Mouse (Mus musculus): ENCODE data around the gene Arl1. TPM values are rescaled to one million over a fixed set of nuclear protein-coding genes. Genes with fewer than 3 reads are reported as not detected.
"Not testable (repeated sequence)": the region's sequence is repeated elsewhere in the genome, so short reads cannot be mapped to it uniquely, and the experiment has no call there.

Arl1 gene
- 79.0 and 115 TPM in 2 replicates for total RNA-seq (2017)

DNA sequence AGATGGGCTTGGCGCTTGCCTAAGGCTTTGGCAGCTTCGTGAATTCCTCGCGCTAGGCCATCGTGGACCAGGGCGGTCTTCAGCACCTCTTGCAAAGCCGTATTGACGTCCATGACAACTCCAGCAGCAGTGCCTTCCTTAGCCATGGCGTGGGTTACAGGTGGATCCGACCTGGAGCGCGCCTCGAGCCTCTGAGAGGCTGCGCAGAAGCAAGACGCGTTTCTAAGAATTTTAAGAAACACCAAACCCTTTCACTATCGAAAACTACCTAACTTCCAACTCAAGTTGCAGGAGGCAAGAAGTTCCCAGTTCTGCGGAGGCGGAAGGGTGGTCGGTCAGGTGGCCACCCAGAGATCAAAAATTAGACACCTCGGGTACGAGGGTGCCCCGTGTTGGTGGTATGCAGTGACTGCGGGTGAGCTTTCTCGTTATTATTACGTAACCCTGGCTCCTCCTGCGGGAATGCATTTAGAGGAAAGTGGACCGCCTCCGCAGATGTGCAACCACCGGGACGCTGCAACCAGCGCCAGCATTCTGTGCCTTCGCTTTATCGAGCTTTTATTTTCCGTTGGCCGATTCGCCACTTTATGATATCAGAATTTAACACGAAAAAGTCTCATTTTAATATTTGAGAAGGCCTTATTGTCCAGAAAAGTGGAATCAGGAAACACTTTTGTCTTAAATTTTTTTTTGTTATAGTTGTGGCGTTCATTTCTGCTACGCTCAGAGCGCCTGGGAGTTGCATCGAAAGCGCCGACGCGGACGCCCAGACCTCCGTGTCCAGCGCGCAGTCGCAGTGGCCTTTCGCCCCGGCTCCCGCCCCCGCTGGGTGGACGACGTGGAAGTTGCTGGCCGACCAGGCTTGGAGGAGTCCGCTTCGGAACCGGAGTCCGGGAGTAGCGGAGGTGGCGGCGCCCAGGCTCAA lies at the start of gene Arl1:
TSS of gene Arl1 (plus strand) at position 288 of the 925 bp plus-strand sequence.
- ATAC-seq (replicated peaks in 1 of 2; ENCODE audit: insufficient read depth in 1 of 2, low FRiP score in 2 of 2, low TSS enrichment in 1 of 2, low read depth in 1 of 2, poor library complexity in 2 of 2, severe bottlenecking in 2 of 2): peak; percentile 85 to 88

DNA sequence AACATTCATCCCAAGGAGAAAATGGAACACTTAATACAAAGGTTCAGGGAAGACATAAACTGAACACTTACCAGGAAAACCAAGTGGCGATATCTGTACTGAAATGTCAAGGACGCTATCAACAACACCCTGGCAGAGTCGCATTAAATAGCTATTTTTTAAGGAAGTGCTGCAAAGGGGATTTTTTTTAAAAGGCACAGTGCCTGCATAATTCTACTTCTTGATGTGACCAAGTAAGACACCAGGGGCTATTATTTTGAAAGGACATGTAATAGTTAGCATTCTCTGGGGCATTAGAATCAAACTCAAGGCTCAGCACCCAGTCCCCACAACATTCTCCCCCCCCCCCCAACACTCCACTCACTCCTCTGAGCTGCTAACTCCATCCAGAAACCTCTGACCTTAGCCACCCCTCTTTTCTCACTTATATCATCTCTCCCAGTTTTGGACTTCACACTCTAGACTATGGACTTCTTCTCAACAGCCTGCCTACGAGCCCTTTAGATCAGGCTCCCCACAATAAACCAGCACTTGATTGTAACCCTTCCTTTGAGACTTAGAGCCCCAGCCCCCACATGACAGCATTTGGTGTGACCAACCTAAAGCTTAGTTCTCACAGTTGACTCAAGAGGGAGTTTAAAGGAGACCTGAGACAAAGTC lies 47.6 kb upstream of the Arl1 start:
- ATAC-seq (replicated peaks in 1 of 2; ENCODE audit: insufficient read depth in 1 of 2, low FRiP score in 2 of 2, low TSS enrichment in 1 of 2, low read depth in 1 of 2, poor library complexity in 2 of 2, severe bottlenecking in 2 of 2): peak; percentile 49 to 68

DNA sequence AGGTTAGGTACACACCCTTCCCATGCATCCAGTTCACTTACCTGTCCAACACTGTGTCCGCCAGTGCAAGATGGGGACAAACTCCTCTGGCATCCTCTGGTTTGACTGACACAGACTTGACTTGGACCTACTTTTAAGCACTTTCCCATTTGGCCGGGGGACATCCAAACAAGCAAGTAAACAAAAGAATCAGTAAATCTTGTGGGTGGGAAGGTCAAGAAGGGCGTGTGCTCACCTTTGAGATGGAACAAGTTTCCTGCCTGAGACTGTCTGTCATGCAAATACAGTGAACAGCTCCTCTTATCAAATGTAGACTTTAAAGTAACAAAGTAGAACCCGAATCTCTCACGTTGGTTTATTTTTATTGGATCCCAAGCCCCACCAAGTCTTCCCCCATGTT lies 45.7 kb upstream of the Arl1 start, which contains the start of gene Spic:
TSS of gene Spic (minus strand) at position 91 of the 400 bp plus-strand sequence.
- no peak for ATAC-seq (replicated peaks in 1 of 2; ENCODE audit: insufficient read depth in 1 of 2, low FRiP score in 2 of 2, low TSS enrichment in 1 of 2, low read depth in 1 of 2, poor library complexity in 2 of 2, severe bottlenecking in 2 of 2)

DNA sequence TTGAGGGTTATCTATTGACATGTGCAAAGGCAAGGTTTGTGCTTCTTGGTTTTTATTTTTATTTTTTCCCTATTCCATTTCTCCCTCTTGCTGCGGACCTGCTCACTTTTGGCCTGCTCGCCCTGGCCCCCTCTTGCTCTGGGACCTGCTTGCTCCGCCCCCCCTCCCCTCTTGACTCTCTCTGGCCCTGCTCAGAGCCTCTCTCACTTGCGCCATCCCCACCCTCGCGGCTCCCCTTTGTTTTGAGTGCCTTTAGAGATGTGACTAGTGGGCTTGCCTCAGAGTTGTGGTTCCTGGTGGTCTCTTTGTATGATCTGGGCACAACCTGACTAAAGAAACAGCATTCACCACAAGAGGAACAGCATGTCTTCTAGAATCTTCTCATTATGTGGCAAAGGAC lies 29.7 kb upstream of the Arl1 start:
- ATAC-seq (replicated peaks in 1 of 2; ENCODE audit: insufficient read depth in 1 of 2, low FRiP score in 2 of 2, low TSS enrichment in 1 of 2, low read depth in 1 of 2, poor library complexity in 2 of 2, severe bottlenecking in 2 of 2): no peak

DNA sequence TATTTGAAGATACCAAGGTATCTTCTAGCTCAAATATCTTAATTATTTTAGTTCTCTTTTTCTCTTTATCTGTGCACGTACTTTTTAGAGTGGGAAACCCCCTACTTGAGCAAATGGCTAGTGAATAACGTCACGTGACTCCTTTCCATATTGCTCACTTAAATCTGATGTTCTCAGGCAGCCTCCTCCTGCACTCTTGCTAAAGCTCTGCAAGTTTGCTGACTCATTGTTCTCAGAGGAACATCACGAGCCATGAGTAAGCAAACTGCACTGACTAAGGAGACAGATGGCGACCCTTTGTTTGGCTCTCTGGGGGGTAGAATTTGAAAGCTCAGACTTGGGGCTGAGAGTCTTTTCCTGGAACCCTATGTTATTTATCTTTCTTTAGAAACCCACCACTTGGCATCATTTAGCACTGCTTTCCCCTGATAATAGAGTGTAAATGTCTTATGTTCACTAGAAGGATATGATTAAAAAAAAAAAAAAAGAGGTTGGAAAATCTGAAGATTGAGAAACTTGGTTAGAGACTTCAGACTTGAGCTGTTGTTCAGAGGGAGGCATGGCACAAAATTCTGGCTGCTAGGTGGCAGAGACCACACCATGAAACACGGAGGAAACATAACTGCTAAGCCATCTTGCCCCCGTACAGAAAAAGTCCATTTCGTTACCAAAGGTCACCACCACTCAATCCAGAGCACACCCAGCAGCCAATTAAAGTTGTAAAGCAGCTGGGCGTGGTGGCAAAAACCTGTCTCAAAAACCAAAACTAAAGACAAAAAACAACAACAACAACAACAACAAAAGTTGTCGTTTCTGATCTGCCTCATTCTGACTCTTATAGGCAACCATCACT lies 21.8 kb upstream of the Arl1 start:
- ATAC-seq (replicated peaks in 1 of 2; ENCODE audit: insufficient read depth in 1 of 2, low FRiP score in 2 of 2, low TSS enrichment in 1 of 2, low read depth in 1 of 2, poor library complexity in 2 of 2, severe bottlenecking in 2 of 2): peak; percentile 58 to 65; a peak in 3 of 4 replicates

DNA sequence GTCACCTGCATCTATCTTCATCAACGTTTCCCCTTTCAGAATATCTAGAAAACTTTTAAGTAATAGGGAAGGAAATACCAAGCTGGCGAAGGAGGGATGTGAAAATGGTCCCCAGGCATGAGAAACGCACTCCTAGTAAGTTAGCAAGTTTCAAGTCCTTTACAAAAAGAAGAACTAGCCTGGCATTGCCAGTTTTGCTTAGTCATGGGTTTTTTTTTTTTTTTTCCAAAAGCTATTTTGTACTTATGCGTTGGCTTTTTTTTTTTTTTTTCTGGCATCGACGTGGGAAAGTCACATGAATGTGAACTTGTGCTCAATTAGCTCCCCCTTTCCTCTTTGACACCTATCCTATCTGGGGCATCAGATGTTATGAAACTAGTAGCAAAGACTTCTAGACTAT lies 18.3 kb upstream of the Arl1 start:
- ATAC-seq (replicated peaks in 1 of 2; ENCODE audit: insufficient read depth in 1 of 2, low FRiP score in 2 of 2, low TSS enrichment in 1 of 2, low read depth in 1 of 2, poor library complexity in 2 of 2, severe bottlenecking in 2 of 2): peak; percentile 73 to 79

DNA sequence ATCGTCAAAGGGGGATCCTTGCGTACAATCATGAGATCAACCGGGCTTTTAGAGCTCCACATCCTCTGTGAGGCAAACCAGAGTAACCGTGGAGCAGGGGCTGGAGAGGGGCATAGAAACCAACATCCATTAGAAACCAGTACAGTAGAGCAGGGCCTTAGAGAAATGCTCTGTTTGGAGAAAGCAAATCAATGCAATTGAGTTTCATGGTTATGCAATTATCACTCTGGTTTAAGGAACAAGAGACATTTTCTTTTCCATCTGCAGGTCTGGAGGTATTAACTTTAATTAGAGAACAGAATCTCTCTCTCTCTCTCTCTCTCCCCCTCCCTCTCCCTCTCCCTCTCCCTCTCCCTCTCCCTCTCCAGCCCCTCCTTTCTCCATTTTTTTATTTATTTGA lies 15.9 kb upstream of the Arl1 start:
- no peak for ATAC-seq (replicated peaks in 1 of 2; ENCODE audit: insufficient read depth in 1 of 2, low FRiP score in 2 of 2, low TSS enrichment in 1 of 2, low read depth in 1 of 2, poor library complexity in 2 of 2, severe bottlenecking in 2 of 2)

DNA sequence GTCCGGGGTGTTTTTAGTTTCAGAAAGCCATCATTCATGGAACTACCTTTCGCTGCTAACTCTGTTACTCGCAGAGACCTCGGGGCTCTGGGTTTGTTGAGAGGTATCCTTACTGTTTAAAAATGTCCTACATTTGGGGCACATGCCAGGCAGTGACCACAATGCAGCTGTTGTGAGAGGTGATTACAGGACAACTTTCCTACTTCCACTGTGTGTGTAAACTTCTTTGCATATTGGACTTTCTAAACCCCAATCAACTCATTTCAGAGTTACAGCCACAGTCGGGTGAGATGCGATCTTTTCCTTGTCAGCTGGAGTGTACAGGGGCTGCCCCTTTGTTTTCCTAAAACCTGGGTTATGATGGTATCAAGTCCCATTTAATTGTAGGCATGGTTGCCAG lies 15.0 kb upstream of the Arl1 start:
- no peak for ATAC-seq (replicated peaks in 1 of 2; ENCODE audit: insufficient read depth in 1 of 2, low FRiP score in 2 of 2, low TSS enrichment in 1 of 2, low read depth in 1 of 2, poor library complexity in 2 of 2, severe bottlenecking in 2 of 2)

DNA sequence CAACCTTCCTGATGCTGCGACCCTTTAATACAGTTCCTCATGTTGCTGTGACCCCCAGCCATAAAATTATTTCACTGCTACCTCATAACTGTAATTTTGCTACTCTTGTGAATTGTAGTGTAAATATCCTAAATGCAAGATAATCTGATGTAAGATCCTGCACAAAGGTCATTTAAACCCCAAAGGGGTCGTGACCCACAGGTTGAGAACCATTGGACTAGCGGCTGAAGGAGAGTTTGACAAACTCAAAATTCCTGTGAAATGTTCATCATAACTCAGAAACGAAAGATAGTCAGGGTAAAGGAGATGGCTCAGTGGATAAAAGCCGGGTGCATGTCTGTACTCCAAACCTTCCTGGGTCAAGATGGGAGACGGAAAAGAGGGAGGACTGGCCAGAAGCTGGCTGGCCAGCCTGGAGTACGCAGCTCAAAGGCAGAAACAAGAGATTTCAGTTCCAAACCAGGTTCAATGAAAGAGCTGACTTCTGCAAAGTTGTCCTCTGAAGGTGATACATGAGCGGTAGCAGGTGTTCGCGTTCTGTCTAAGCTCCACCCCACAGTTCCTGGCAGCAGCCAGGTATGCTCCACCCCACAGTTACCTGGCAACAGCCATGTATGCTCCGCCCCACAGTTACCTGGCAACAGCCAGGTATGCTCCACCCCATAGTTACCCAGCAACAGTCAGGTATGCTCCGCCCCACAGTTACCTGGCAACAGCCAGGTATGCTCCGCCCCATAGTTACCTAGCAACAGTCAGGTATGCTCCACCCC lies 13.5 kb upstream of the Arl1 start:
- ATAC-seq (replicated peaks in 1 of 2; ENCODE audit: insufficient read depth in 1 of 2, low FRiP score in 2 of 2, low TSS enrichment in 1 of 2, low read depth in 1 of 2, poor library complexity in 2 of 2, severe bottlenecking in 2 of 2): no peak

DNA sequence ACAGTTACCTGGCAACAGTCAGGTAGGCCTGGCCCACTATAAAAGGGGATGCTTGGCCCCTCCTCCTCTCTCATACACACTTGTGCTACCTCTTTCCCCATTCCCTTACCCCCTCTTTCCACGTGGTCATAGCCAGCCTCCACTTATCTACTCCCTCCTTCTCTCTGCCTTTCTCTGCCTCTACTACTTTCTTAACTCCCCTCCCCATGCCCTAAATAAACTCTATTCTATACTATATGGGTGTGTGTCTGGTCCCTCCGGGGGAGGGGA lies 13.0 kb upstream of the Arl1 start:
- ATAC-seq (replicated peaks in 1 of 2; ENCODE audit: insufficient read depth in 1 of 2, low FRiP score in 2 of 2, low TSS enrichment in 1 of 2, low read depth in 1 of 2, poor library complexity in 2 of 2, severe bottlenecking in 2 of 2): no peak

DNA sequence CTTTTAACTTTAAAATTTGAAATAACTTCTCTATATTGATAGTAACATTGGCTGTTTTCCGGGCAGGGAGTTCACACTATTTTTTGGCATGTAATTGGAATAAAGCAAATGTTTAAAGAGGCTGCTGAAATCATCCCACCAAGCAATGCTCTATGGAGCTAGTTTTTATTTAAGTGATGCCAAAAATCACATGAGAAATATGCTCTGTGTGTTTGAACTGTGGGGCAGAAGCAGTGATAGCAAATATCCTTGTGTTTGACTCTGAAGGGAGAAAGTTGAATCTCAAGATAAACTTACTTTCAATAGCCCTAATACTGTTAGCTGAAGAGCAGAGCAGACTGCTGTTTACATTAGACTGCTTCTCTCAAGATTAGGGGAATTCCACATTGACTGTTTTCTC lies 11.0 kb upstream of the Arl1 start:
- no peak for ATAC-seq (replicated peaks in 1 of 2; ENCODE audit: insufficient read depth in 1 of 2, low FRiP score in 2 of 2, low TSS enrichment in 1 of 2, low read depth in 1 of 2, poor library complexity in 2 of 2, severe bottlenecking in 2 of 2)

DNA sequence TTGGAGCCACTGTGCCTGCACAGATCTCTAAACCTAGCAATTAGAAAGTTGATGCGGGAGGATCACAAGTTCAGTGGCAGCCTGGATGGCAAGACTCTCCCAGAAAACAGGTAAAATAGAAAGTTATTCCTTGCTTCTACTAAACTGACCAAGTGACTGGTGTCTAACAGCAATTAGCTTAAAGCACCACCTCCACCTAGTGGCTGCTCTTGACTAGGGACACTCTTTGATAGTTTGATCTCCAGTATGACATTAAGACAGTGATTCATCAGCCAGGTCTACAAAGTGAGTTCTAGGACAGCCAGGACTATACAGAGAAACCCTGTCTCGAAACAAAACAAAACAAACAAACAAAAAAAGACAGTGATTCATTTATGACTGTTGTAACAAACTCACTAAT lies 5.3 kb upstream of the Arl1 start:
- ATAC-seq (replicated peaks in 1 of 2; ENCODE audit: insufficient read depth in 1 of 2, low FRiP score in 2 of 2, low TSS enrichment in 1 of 2, low read depth in 1 of 2, poor library complexity in 2 of 2, severe bottlenecking in 2 of 2): peak; percentile 35 to 61; a peak in 1 of 4 replicates

DNA sequence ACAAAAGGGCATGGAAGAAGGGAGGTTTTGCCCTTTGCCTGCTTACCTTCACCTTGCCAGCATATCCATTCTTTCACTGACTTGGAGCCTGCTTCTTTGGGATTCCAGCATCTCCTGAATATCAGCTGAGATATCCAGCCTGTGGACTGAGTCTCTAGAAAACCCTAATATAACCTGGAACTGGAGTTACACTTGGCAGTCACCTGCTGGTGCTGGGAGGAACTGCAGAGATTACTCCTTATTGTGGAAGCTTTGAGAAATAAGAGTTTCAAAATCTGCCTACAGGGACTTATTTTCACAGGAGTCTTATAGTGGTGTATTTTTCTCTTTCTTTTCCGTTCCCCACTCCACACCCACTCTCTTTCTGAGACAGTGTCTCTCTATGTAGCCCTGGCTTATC lies 3.5 kb upstream of the Arl1 start:
- no peak for ATAC-seq (replicated peaks in 1 of 2; ENCODE audit: insufficient read depth in 1 of 2, low FRiP score in 2 of 2, low TSS enrichment in 1 of 2, low read depth in 1 of 2, poor library complexity in 2 of 2, severe bottlenecking in 2 of 2)

DNA sequence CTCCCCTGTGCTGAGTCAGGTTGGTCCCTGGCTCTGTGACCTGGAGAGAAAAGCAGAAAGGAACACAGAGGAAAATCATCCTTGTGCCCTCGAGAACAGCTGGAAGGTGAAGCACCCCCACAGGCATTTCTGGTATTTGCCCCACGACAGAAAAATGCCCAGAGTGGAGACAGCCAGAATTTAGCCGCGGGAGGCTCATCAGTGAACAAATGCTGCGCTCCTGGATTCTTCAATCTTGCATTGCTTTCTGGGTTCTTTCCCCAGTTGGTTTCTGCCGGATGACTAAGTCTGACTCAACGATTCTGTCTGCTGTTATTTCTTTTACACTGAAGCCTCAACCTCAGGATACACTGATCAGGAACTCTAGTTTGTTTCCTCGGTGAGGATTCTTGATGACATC lies 2.5 kb upstream of the Arl1 start:
- no peak for ATAC-seq (replicated peaks in 1 of 2; ENCODE audit: insufficient read depth in 1 of 2, low FRiP score in 2 of 2, low TSS enrichment in 1 of 2, low read depth in 1 of 2, poor library complexity in 2 of 2, severe bottlenecking in 2 of 2)

DNA sequence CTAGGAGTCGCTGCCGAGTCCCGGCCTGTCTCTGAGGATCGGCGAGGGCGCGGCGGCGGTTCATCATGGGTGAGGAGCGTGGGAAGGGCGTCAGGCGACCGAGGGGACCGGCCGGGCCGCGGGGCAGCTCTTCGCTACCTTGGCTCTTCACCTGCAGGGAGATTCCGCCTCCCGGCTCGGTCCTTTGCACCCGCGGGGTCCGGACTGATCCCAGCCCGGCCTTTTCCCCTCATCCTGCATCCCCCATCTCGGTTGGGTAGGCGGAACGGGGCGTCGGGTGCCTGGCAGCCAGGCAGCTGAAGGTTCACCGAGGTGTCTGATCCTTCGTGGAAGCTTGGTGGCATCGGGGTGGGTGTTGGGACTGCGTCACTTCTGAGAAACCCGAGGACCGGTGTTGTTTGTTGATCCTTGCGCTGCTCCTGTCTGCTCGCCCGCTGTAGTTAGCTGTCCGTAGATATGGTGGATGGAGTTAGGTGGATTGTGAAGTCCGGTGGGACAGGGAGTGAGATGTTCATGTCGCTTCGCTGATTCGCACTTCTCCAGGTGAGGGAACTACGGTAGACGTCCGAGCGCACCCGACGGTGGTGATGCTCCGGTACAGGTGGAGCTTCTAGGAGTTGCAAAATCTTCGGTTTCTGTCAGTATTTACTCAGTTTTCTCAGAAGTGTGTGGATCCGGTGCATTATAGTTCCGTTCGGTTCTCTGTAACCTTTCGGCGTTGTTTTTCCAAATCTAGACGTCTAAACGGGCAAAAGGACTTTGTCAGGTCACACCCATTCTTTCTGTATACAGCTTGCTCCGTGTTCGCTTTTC lies 1.0 kb downstream of the Arl1 start:
- ATAC-seq (replicated peaks in 1 of 2; ENCODE audit: insufficient read depth in 1 of 2, low FRiP score in 2 of 2, low TSS enrichment in 1 of 2, low read depth in 1 of 2, poor library complexity in 2 of 2, severe bottlenecking in 2 of 2): peak in 1 of 2 experiments; percentile 9; a peak in 2 of 4 replicates

DNA sequence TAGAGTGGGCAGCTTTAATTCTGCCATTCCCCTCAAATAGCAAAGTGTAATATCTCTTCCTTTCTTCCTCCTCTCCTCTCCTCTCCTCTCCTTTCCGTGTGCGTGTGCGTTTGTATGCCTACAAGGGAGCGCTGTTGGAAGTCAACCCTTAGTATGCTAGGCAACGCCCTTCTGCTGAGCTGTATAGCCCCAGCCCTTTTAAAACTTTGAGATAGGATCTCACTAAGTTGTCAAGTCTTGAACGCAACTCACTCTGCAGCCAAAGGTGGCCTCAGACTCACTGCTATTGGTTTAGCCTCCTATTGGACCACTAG lies 1.6 kb downstream of the Arl1 start:
- ATAC-seq (replicated peaks in 1 of 2; ENCODE audit: insufficient read depth in 1 of 2, low FRiP score in 2 of 2, low TSS enrichment in 1 of 2, low read depth in 1 of 2, poor library complexity in 2 of 2, severe bottlenecking in 2 of 2): no peak

DNA sequence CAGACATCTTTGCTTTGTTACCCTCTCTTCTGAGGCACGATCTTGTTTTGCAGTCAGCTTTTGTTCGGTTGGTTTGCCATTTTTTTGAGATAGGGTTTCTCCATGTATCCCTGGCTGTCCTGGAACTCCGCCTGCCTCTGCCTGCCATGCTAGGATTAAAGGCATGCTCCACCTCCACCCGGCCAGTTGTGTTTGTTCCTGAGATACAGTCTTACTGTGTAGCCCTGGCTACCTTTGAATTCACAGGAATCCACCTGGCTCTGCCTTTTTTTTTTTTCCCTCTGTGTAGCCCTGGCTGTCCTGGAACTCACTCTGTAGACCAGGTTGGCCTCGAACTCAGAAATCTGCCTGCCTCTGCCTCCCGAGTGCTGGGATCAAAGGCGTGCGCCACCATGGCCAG lies 8.4 kb downstream of the Arl1 start:
- ATAC-seq (replicated peaks in 1 of 2; ENCODE audit: insufficient read depth in 1 of 2, low FRiP score in 2 of 2, low TSS enrichment in 1 of 2, low read depth in 1 of 2, poor library complexity in 2 of 2, severe bottlenecking in 2 of 2): not testable (repeated sequence)
